Mouse (Mus musculus) embryo, embryonic 10.5 days (tissue): ENCODE measurements around the gene Def8.
A peak's percentile ranks its signal among the peaks of the same experiment; 100 is the strongest.
"Not testable (repeated sequence)": the region's sequence is repeated elsewhere in the genome, so short reads cannot be mapped to it uniquely, and the experiment has no call there.

Source experiments
- DNase-seq: peaks from one replicate; pipeline ENCODE4 v3.0.0-alpha.2; 2015; ENCODE audit warnings: low spot score

Gene Def8

GRCm38 (mm10) chr8:123433241-123433974, 10.1 kb downstream of the Def8 start:
- DNase-seq: not testable (repeated sequence)

- DNase-seq: no peak
Observed at GRCm38 (mm10) chr8:123441788-123442187, 18.5 kb downstream of the Def8 start.

- no peak for DNase-seq
Observed at GRCm38 (mm10) chr8:123442351-123442750, 19.0 kb downstream of the Def8 start.

GRCm38 (mm10) chr8:123442871-123443575, 19.7 kb downstream of the Def8 start:
- DNase-seq: peak; percentile 94

GRCm38 (mm10) chr8:123443576-123443921, 20.2 kb downstream of the Def8 start:
- no peak for DNase-seq

- no peak for DNase-seq
Observed at GRCm38 (mm10) chr8:123444131-123444530, 20.8 kb downstream of the Def8 start.

GRCm38 (mm10) chr8:123445981-123446380, 22.7 kb downstream of the Def8 start:
- DNase-seq: no peak

- no peak for DNase-seq
Observed at GRCm38 (mm10) chr8:123446799-123447198, 23.5 kb downstream of the Def8 start.

- DNase-seq: no peak
Observed at GRCm38 (mm10) chr8:123450783-123451182, 27.5 kb downstream of the Def8 start.

GRCm38 (mm10) chr8:123451747-123452146, 28.4 kb downstream of the Def8 start:
- DNase-seq: not testable (repeated sequence)

- no peak for DNase-seq
Observed at GRCm38 (mm10) chr8:123452149-123452548, 28.8 kb downstream of the Def8 start.

- DNase-seq: no peak
Observed at GRCm38 (mm10) chr8:123453291-123453690, 30.0 kb downstream of the Def8 start.

- DNase-seq: no peak
Observed at GRCm38 (mm10) chr8:123453951-123454350, 30.6 kb downstream of the Def8 start.

GRCm38 (mm10) chr8:123454559-123454958, 31.2 kb downstream of the Def8 start:
- DNase-seq: no peak

GRCm38 (mm10) chr8:123463651-123464050, 40.3 kb downstream of the Def8 start:
- no peak for DNase-seq

- no peak for DNase-seq
Observed at GRCm38 (mm10) chr8:123467476-123467875, 44.1 kb downstream of the Def8 start.

GRCm38 (mm10) chr8:123472991-123473390, 49.7 kb downstream of the Def8 start:
- DNase-seq: not testable (repeated sequence)

- not testable (repeated sequence) for DNase-seq
Observed at GRCm38 (mm10) chr8:123474549-123474948, 51.2 kb downstream of the Def8 start.

- peak; percentile 62 for DNase-seq
Observed at GRCm38 (mm10) chr8:123476911-123477736, 53.8 kb downstream of the Def8 start.

GRCm38 (mm10) chr8:123477737-123478258, 54.5 kb downstream of the Def8 start, which contains the start of gene Afg3l1:
TSS of gene Afg3l1 (plus strand) at chr8:123477903.
- peak; percentile 93 for DNase-seq

GRCm38 (mm10) chr8:123478456-123479218, 55.3 kb downstream of the Def8 start:
- DNase-seq: peak; percentile 59
